Mouse (Mus musculus) midbrain, embryonic 10.5 days (tissue): ENCODE results near the gene Fgr. TPM values are rescaled to one million over a fixed set of nuclear protein-coding genes. Genes with fewer than 3 reads are reported as not detected.

Experiments
- DNase-seq: peaks from one replicate; pipeline ENCODE4 v3.0.0-alpha.2; 2017; ENCODE audit warnings: low spot score
- H3K27ac ChIP-seq: fragments of 300-500 bp; sonication (generic); replicated peaks from 2 replicates; pipeline ENCODE4 v1.5.1; 2016; ENCODE audit warnings: mild to moderate bottlenecking
- H3K27me3 ChIP-seq: fragments of 300-500 bp; sonication (generic); 2 replicates; pipeline ENCODE4 v1.6.1; 2016; ENCODE audit warnings: low read depth, mild to moderate bottlenecking; ENCODE audit not compliant: poor library complexity, severe bottlenecking
- H3K36me3 ChIP-seq: fragments of 300-500 bp; sonication (generic); 2 replicates; pipeline ENCODE4 v1.6.1; 2016; ENCODE audit warnings: mild to moderate bottlenecking, moderate library complexity
- H3K4me1 ChIP-seq: fragments of 300-500 bp; sonication (generic); 2 replicates; pipeline ENCODE4 v1.6.1; 2016
- H3K4me3 ChIP-seq: fragments of 300-500 bp; sonication (generic); 2 replicates; pipeline ENCODE4 v1.5.1; 2016; ENCODE audit warnings: mild to moderate bottlenecking, moderate library complexity
- H3K9me3 ChIP-seq: fragments of 300-500 bp; sonication (generic); replicated peaks from 2 replicates; pipeline ENCODE4 v1.6.1; 2016; ENCODE audit warnings: mild to moderate bottlenecking
- WGBS: fragments of 180-500 bp; shearing (Covaris S2); methylation state at CpG from one replicate; pipeline ENCODE4 v1.1.7; 2016; 5-methylcytosine and 5-hydroxymethylcytosine counted together
- polyA plus RNA-seq: library from polyadenylated mRNA; unstranded; fragments of >200 nt; fragmentation: Nextera tagmentation; extraction: Ambion mirVana; gene quantifications from 2 replicates; pipeline ENCODE4 v1.2.1, GENCODE M21; 2016

The Fgr gene
- polyA plus RNA-seq, 1 experiment from 2014 or later: 0.10 TPM

- H3K4me3 ChIP-seq: no peak overlapping the region
- DNase-seq: no peak
- peaks cover 53% of the 10 kb centered on the region for H3K4me1 ChIP-seq
- H3K27ac ChIP-seq: peak overlapping the region; percentile 83
- no peaks in the 10 kb centered on the region for H3K36me3 ChIP-seq
- 77% methylated on average over 5 of the region's 5 CpGs for WGBS
- no peaks in the 10 kb centered on the region for H3K9me3 ChIP-seq
- no peaks in the 10 kb centered on the region; the same call in 1 of the 2 replicates for H3K27me3 ChIP-seq
These were observed 12.0 kb upstream of the Fgr start for GRCm38 (mm10) chr4:132961866-132962265.

- Histone ChIP-seq H3K9me3 (no peaks in the 10 kb centered on the region), H3K27ac (no peak overlapping the region), H3K27me3 (no peaks in the 10 kb centered on the region; the same call in 1 of the 2 replicates), H3K36me3 (no peaks in the 10 kb centered on the region), H3K4me1 (peaks cover 53% of the 10 kb centered on the region), H3K4me3 (no peak overlapping the region)
- WGBS: 87% methylated on average over 4 of the region's 4 CpGs
- no peak for DNase-seq
These were observed 11.3 kb upstream of the Fgr start for GRCm38 (mm10) chr4:132962628-132963027.

- H3K27ac ChIP-seq: peak overlapping the region; percentile 42; the same call in 1 of the 2 replicates
- H3K4me3 ChIP-seq: no peak overlapping the region
- 44% methylated on average over 2 of the region's 2 CpGs for WGBS
- no peaks in the 10 kb centered on the region for H3K36me3 ChIP-seq
- peaks cover 56% of the 10 kb centered on the region for H3K4me1 ChIP-seq
- H3K9me3 ChIP-seq: no peaks in the 10 kb centered on the region
- no peak for DNase-seq
- H3K27me3 ChIP-seq: no peaks in the 10 kb centered on the region; the same call in 1 of the 2 replicates
These were observed 10.5 kb upstream of the Fgr start for GRCm38 (mm10) chr4:132963436-132963835.

- no peaks in the 10 kb centered on the region for H3K9me3 ChIP-seq
- H3K36me3 ChIP-seq: no peaks in the 10 kb centered on the region
- 43% methylated on average over 3 of the region's 3 CpGs for WGBS
- H3K27me3 ChIP-seq: no peaks in the 10 kb centered on the region; the same call in 1 of the 2 replicates
- peak overlapping the region; percentile 75 for H3K27ac ChIP-seq
- no peak for DNase-seq
- H3K4me1 ChIP-seq: peaks cover 53% of the 10 kb centered on the region
- no peak overlapping the region for H3K4me3 ChIP-seq
These were observed 9.8 kb upstream of the Fgr start for GRCm38 (mm10) chr4:132964064-132964463.

GRCm38 (mm10) chr4:132964473-132964872 is 9.4 kb upstream of the Fgr start:
- H3K27ac ChIP-seq: peak overlapping the region; percentile 75
- WGBS: 17% methylated on average over 5 of the region's 5 CpGs
- peaks cover 49% of the 10 kb centered on the region for H3K4me1 ChIP-seq
- no peaks in the 10 kb centered on the region for H3K36me3 ChIP-seq
- H3K4me3 ChIP-seq: no peak overlapping the region
- H3K9me3 ChIP-seq: no peaks in the 10 kb centered on the region
- no peaks in the 10 kb centered on the region; the same call in 1 of the 2 replicates for H3K27me3 ChIP-seq
- DNase-seq: no peak

GRCm38 (mm10) chr4:132968105-132968938 is 5.6 kb upstream of the Fgr start:
- Histone ChIP-seq H3K36me3 (no peaks in the 10 kb centered on the region), H3K4me3 (no peak overlapping the region), H3K9me3 (no peaks in the 10 kb centered on the region), H3K27ac (no peak overlapping the region), H3K27me3 (peaks cover 21% of the 10 kb centered on the region), H3K4me1 (peaks cover 35% of the 10 kb centered on the region)
- DNase-seq: no peak
- WGBS: 49% methylated on average over 6 of the region's 6 CpGs

- no peak overlapping the region for H3K27ac ChIP-seq
- H3K27me3 ChIP-seq: peaks cover 54% of the 10 kb centered on the region
- no peak overlapping the region for H3K4me3 ChIP-seq
- no peaks in the 10 kb centered on the region for H3K36me3 ChIP-seq
- WGBS: 84% methylated on average over 6 of the region's 6 CpGs
- H3K4me1 ChIP-seq: peaks cover 49% of the 10 kb centered on the region
- H3K9me3 ChIP-seq: no peaks in the 10 kb centered on the region
- no peak for DNase-seq
These were observed 2.3 kb upstream of the Fgr start for GRCm38 (mm10) chr4:132971601-132972000.

GRCm38 (mm10) chr4:132972101-132972500 is 1.8 kb upstream of the Fgr start:
- H3K36me3 ChIP-seq: no peaks in the 10 kb centered on the region
- WGBS: 77% methylated on average over 3 of the region's 3 CpGs
- H3K4me3 ChIP-seq: no peak overlapping the region
- DNase-seq: no peak
- H3K9me3 ChIP-seq: no peaks in the 10 kb centered on the region
- peaks cover 49% of the 10 kb centered on the region for H3K4me1 ChIP-seq
- H3K27ac ChIP-seq: no peak overlapping the region
- H3K27me3 ChIP-seq: peaks cover 59% of the 10 kb centered on the region

- Histone ChIP-seq H3K36me3 (no peaks in the 10 kb centered on the region), H3K27me3 (peaks cover 63% of the 10 kb centered on the region), H3K4me3 (no peak overlapping the region), H3K9me3 (no peaks in the 10 kb centered on the region), H3K27ac (no peak overlapping the region), H3K4me1 (peaks cover 53% of the 10 kb centered on the region)
- 33% methylated on average over 2 of the region's 2 CpGs for WGBS
- no peak for DNase-seq
These were observed 1.3 kb upstream of the Fgr start for GRCm38 (mm10) chr4:132972556-132972955.

- no peak for DNase-seq
- Histone ChIP-seq H3K27me3 (peaks cover 67% of the 10 kb centered on the region), H3K4me1 (peaks cover 54% of the 10 kb centered on the region), H3K9me3 (no peaks in the 10 kb centered on the region), H3K27ac (0 out of 2 replicates have a peak overlapping the region, but pooled peaks have one; percentile 74), H3K4me3 (no peak overlapping the region), H3K36me3 (no peaks in the 10 kb centered on the region)
- WGBS: 35% methylated on average over 8 of the region's 8 CpGs
These were observed 709 bp upstream of the Fgr start for GRCm38 (mm10) chr4:132973186-132973585.

GRCm38 (mm10) chr4:132974904-132975303 is 1.0 kb downstream of the Fgr start:
- 1% methylated on average over 15 of the region's 15 CpGs for WGBS
- Histone ChIP-seq H3K36me3 (no peaks in the 10 kb centered on the region), H3K27me3 (peaks cover 67% of the 10 kb centered on the region), H3K4me3 (peak overlapping the region; percentile 46), H3K27ac (peak overlapping the region; percentile 74), H3K9me3 (no peaks in the 10 kb centered on the region), H3K4me1 (peaks cover 48% of the 10 kb centered on the region)
- peak; percentile 81 for DNase-seq

- no peaks in the 10 kb centered on the region for H3K9me3 ChIP-seq
- H3K27me3 ChIP-seq: peaks cover 67% of the 10 kb centered on the region
- 38% methylated on average over 3 of the region's 3 CpGs for WGBS
- no peaks in the 10 kb centered on the region for H3K36me3 ChIP-seq
- DNase-seq: no peak
- no peak overlapping the region for H3K4me3 ChIP-seq
- peaks cover 48% of the 10 kb centered on the region for H3K4me1 ChIP-seq
- H3K27ac ChIP-seq: no peak overlapping the region; the same call in 1 of the 2 replicates
These were observed 1.9 kb downstream of the Fgr start for GRCm38 (mm10) chr4:132975791-132976190.

- Histone ChIP-seq H3K9me3 (no peaks in the 10 kb centered on the region), H3K27me3 (peaks cover 62% of the 10 kb centered on the region), H3K27ac (no peak overlapping the region), H3K4me1 (peaks cover 48% of the 10 kb centered on the region), H3K36me3 (no peaks in the 10 kb centered on the region), H3K4me3 (no peak overlapping the region)
- whole genome bisulfite sequencing: 84% methylated on average over 6 of the region's 6 CpGs
- no peak for DNase-seq
These were observed 2.8 kb downstream of the Fgr start for GRCm38 (mm10) chr4:132976729-132977128.
